Mouse (Mus musculus) megakaryocyte, embryonic 14.5 days (primary cell): ENCODE results near the gene Lrrc10b.

ENCODE experiments used
- FLI1 ChIP-seq: IDR thresholded peaks from 2 replicates; pipeline ENCODE4 v1.6.1; 2012; ENCODE audit warnings: low read length, inconsistent platforms, mixed read lengths
- GATA1 ChIP-seq: IDR thresholded peaks from 3 replicates; pipeline ENCODE4 v1.6.1; 2012; ENCODE audit warnings: mixed read lengths, low read length, inconsistent platforms, borderline replicate concordance

DNA sequence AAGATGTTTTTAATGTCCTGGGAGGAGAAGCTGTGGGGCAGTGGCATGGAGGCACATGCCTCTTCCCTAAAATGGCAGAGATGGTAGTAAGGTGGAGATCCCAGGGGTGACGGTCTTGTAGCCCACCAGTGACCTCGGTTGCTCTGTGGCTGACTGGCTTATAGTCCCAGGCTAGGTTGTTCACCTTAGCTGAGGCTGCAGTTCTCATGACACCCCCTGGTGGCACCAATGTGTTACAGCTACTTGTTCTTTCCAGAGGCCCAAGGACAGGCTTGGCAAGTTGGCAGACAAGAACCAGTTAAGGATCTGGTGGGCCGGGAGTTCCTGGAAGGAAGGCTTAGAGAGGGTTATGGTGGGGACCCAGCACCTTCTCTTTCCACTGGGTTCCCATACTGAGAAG lies 21.4 kb downstream of the Lrrc10b start:
- TF ChIP-seq FLI1, result no peak
- no peak for TF ChIP-seq GATA1
